8 mouse cellular contexts compared by ENCODE assay signal in genomic region chr16:10785371-10786231, GRCm38 (mm10). TPM values are rescaled to one million over a fixed set of nuclear protein-coding genes. Genes with fewer than 3 reads are reported as not detected.
DNase-seq lines count a peak whose midpoint lies in the region; ATAC-seq lines count a peak whose summit lies in the region.

TSS of gene Socs1 (minus strand) at chr16:10785536.

- no peaks in the 10 kb centered on the region for H3K27me3 ChIP-seq in heart, embryonic 14.5 days (ENCODE audit: control insufficient read depth, insufficient read depth, low read length)
- peaks cover 37% of the 10 kb centered on the region for H3K27me3 ChIP-seq in liver, embryonic 15.5 days
- H3K27me3 ChIP-seq in neural tube, embryonic 12.5 days (replicated peaks), result peaks cover 30% of the 10 kb centered on the region; the same call in 1 of the 2 replicates

- peak within 1 kb of the TSS; percentile 95 to 97 for H3K27ac ChIP-seq in heart, embryonic 14.5 days (replicated peaks in 1 of 2; ENCODE audit: control insufficient read depth in 1 of 2, insufficient read depth in 1 of 2, low read depth in 2 of 2, low read length in 2 of 2)
- H3K27ac ChIP-seq in liver, embryonic 15.5 days (replicated peaks), result peak within 1 kb of the TSS; percentile 81
- H3K27ac ChIP-seq in neural tube, embryonic 12.5 days, result peak within 1 kb of the TSS; percentile 65

- ATAC-seq in heart, embryonic 14.5 days (ENCODE audit: insufficient number of reproducible peaks, insufficient read depth, low FRiP score, low read depth), result peak; percentile 83
- ATAC-seq in liver, embryonic 15.5 days (ENCODE audit: insufficient read depth), result peak; percentile 74
- ATAC-seq in neural tube, embryonic 12.5 days (ENCODE audit: low FRiP score, low read depth), result peak; percentile 86

- peaks cover 33 to 56% of the 10 kb centered on the region in 2 experiments for H3K4me1 ChIP-seq in heart, embryonic 14.5 days (ENCODE audit: control insufficient read depth in 2 of 2, insufficient read depth in 2 of 2, low read length in 2 of 2)
- H3K4me1 ChIP-seq in liver, embryonic 15.5 days (replicated peaks), result peaks cover 38% of the 10 kb centered on the region
- H3K4me1 ChIP-seq in neural tube, embryonic 12.5 days, result peaks cover 26% of the 10 kb centered on the region

- peak within 1 kb of the TSS; percentile 89 for H3K9ac ChIP-seq in heart, embryonic 14.5 days (ENCODE audit: low read length)
- H3K9ac ChIP-seq in liver, embryonic 15.5 days, result peak within 1 kb of the TSS; percentile 67
- peak within 1 kb of the TSS; percentile 73 for H3K9ac ChIP-seq in neural tube, embryonic 12.5 days

- peak within 1 kb of the TSS; percentile 94 for H3K4me2 ChIP-seq in heart, embryonic 14.5 days (ENCODE audit: low read length)
- H3K4me2 ChIP-seq in liver, embryonic 15.5 days, result peak within 1 kb of the TSS; percentile 95
- peak within 1 kb of the TSS; percentile 99 for H3K4me2 ChIP-seq in neural tube, embryonic 12.5 days (replicated peaks)

- H3K9me3 ChIP-seq in heart, embryonic 14.5 days (ENCODE audit: control insufficient read depth, low read length), result no peaks in the 10 kb centered on the region
- H3K9me3 ChIP-seq in liver, embryonic 15.5 days (replicated peaks), result no peaks in the 10 kb centered on the region
- H3K9me3 ChIP-seq in neural tube, embryonic 12.5 days, result no peaks in the 10 kb centered on the region

- no peaks in the 10 kb centered on the region for H3K36me3 ChIP-seq in heart, embryonic 14.5 days (ENCODE audit: control insufficient read depth, insufficient read depth, low read length)
- H3K36me3 ChIP-seq in liver, embryonic 15.5 days (replicated peaks), result no peaks in the 10 kb centered on the region
- no peaks in the 10 kb centered on the region for H3K36me3 ChIP-seq in neural tube, embryonic 12.5 days

- DNase-seq in CD8-positive naive resting alpha-beta T cell, adult 2 months (ENCODE audit: low read depth in 2 of 2, low spot score in 2 of 2), result peak; percentile 90 to 91
- peak; percentile 32 for DNase-seq in c-Kit-negative CD71-positive TER-119-positive erythroid progenitor cells, embryonic 14.5 days (ENCODE audit: low read depth, low spot score)
- DNase-seq in fibroblast of lung, adult 2 months (ENCODE audit: low read depth), result peak; percentile 85
- peak; percentile 95 for DNase-seq in kidney, postnatal 14 days
- peak; percentile 81 for DNase-seq in telencephalon, adult 2 months (ENCODE audit: low read depth, low spot score)

- WGBS in heart, embryonic 14.5 days, result under 1% methylated on average over 49 of the region's 59 CpGs
- WGBS in liver, embryonic 15.5 days (ENCODE audit: insufficient replicate concordance), result under 1% methylated on average over 58 of the region's 59 CpGs
- WGBS in neural tube, embryonic 12.5 days, result under 1% methylated on average over 59 of the region's 59 CpGs

- peak within 1 kb of the TSS; percentile 81 to 86 for H3K4me3 ChIP-seq in heart, embryonic 14.5 days (ENCODE audit: control insufficient read depth in 1 of 2, insufficient read depth in 1 of 2, low read depth in 1 of 2, low read length in 2 of 2)
- H3K4me3 ChIP-seq in liver, embryonic 15.5 days (replicated peaks), result peak within 1 kb of the TSS; percentile 85
- peak within 1 kb of the TSS; percentile 68 for H3K4me3 ChIP-seq in neural tube, embryonic 12.5 days

RNA-seq across cellular contexts. Expression of gene Socs1, which starts in this region (rescaled TPM):
- polyA plus RNA-seq in heart, embryonic 14.5 days (2014; fragmentation: Nextera tagmentation; extraction: Ambion mirVana), result 4.0 and 4.3 TPM in 2 replicates
- 1.0 and 1.2 TPM in 2 replicates for polyA plus RNA-seq in liver, embryonic 15.5 days (2015; fragmentation: Nextera tagmentation; extraction: Ambion mirVana)
- 3.0 and 3.6 TPM in 2 replicates for polyA plus RNA-seq in neural tube, embryonic 12.5 days (2016; fragmentation: Nextera tagmentation; extraction: Ambion mirVana)

Comparison
In these comparisons a context has a peak if more than half of its experiments do, and no peak if none do; other contexts are left out.
1. Peak in every context shown above with its lines: DNase-seq, ATAC-seq, H3K4me3 ChIP-seq and H3K27ac ChIP-seq.
2. DNase-seq: peak in every context shown above with its lines; median percentile 95 in kidney, postnatal 14 days; 90 in CD8-positive naive resting alpha-beta T cell, adult 2 months; 85 in fibroblast of lung, adult 2 months; 81 in telencephalon, adult 2 months; 32 in c-Kit-negative CD71-positive TER-119-positive erythroid progenitor cells, embryonic 14.5 days.